Mouse (Mus musculus): ENCODE results near the gene Hps6.
A peak's percentile ranks its signal among the peaks of the same experiment; 100 is the strongest.

The Hps6 gene

GRCm38 (mm10) chr19:46030196-46030983, 27.1 kb downstream of the Hps6 start:
- DNase-seq (ENCODE audit: low spot score) = no peak

GRCm38 (mm10) chr19:46031689-46032432, 28.6 kb downstream of the Hps6 start:
- no peak for DNase-seq (ENCODE audit: low spot score)

- no peak for DNase-seq (ENCODE audit: low spot score)
These were observed 29.6 kb downstream of the Hps6 start for GRCm38 (mm10) chr19:46032731-46033510.

GRCm38 (mm10) chr19:46033911-46034310, 30.6 kb downstream of the Hps6 start:
- DNase-seq (ENCODE audit: low spot score) = no peak

GRCm38 (mm10) chr19:46035971-46036370, 32.7 kb downstream of the Hps6 start:
- no peak for DNase-seq (ENCODE audit: low spot score)

- DNase-seq (ENCODE audit: low spot score) = no peak
These were observed 33.4 kb downstream of the Hps6 start for GRCm38 (mm10) chr19:46036477-46037242.

GRCm38 (mm10) chr19:46037243-46037924, 34.1 kb downstream of the Hps6 start:
- DNase-seq (ENCODE audit: low spot score) = no peak

DNA sequence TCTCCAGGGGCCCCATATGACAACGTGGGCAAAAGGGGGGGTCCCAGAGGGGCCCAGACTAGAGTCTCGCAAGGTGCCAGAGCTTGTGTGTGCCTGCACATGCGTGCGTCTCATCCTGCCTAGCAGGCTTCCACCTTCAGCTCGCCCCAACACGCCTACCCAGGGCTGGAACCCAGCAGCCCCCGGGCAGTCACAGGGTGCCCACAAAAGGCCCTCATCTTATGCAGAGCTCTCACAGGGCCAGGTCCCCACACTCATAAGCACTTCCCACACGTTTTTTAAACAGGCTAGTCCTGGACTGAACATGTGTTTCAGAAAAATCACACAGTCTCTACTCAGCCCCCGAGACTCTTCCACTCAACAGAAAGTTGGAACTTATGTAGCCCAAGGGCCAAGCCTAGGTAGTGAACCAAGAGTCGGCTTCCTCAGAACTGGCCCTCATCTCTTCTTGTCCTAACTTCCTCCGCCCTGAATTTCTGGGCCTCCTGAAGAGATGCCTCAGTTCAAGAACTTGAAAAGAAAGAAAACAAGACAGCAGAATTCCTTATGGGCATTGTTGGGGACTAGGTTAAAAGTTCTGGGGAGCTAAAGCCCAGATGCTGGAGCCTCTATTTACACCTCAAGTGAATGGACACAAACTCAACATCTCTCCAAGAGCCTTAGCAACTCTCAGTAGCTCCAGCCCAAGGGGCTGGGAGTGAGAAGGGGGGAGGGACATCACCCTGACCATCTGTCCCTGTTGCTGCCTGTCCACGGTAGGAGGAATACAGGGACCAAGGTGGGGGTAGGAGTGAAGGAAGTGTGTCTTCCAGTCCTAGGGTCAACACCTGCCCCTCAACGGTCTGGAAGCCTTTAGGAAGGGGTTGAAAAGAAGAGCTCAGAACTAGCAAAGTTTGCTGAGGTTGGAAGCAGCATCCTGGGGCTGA, 34.9 kb downstream of the Hps6 start:
- no peak for DNase-seq (ENCODE audit: low spot score)

DNA sequence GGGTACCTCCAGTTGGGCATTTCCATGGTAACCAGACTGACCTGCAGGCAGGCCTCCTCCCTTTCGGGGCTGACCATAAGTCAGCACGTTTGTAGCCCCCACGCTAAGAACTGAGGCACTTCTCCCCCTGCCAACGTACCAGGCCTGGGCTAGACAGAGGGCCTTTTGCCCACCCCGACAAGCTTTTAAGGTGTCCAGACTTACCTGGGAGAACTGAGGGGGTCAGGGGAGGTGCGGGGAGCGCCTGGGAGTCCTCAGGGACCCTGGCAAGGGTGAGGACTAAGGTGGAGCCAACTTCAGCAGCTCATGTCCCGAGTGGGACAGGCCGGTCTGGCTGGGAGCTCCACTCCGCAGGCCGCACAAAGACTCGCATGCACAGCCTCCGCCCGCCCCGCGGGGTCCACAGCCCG, 35.5 kb downstream of the Hps6 start:
- no peak for DNase-seq (ENCODE audit: low spot score)

- peak; percentile 88 for DNase-seq (ENCODE audit: low spot score)
These were observed 36.2 kb downstream of the Hps6 start for GRCm38 (mm10) chr19:46039478-46039877.

DNA sequence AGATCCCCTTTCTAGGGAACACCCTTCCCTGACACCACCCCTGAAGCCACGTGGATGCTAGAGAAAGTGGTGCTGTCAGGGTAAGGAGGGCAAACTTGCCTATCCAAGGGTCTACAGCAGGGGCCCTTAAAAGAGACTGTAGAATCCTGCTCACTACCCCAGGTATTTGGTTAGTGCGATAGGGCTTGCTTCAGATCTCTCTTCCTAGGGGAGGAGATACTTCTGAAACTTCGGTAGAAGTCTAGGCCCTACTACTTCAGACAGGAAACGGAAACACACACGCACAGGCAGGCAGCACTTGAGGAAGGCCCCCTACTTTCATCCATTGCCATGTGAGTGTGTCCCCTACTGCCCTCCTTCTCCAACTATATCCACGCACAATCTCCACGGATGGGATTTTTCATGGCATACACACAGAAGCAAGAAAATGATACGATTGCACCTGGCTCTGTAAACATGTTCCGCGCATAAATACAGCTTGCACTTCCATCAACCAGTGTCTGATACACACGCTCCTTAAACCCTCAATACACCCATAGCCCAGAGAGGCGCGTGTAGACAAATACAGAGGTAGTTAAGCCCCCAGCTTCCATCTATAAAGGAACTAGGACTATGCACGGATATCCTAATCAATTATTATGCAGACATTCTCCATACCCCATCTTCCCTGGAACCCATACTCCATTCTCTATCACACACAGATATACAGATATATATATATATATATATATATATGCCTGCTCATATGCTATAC, 37.0 kb downstream of the Hps6 start:
- DNase-seq (ENCODE audit: low spot score) = no peak

DNA sequence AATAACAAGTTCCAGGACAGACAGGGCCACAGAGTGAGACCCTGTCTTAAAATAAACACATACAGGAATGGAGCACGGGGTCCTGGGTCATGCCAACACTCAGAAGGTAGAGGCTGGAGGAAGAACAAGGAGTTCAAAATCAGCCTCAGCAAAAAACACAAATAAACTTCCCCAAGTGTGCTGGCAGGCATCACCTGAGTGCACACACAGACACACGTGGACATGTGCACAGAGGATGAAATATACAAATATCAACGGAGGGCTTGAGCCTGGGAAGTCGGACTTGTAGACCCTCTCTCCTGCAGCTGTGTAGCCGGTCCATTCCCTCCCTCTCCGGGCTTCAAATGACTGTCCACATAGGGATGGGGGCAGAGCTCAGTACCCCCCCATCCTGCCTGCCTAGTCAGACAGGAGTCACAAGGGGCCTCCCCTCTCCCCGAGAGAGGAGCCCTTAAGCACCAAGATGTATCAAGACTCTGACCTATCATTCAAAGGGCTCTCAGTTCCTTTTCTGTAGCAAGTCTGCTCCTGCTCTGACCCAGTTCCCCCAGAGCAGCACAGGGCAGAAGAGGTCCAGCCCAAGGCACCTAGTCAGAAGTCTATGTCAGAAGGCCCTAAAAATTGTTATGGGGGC, 38.1 kb downstream of the Hps6 start:
- no peak for DNase-seq (ENCODE audit: low spot score)

GRCm38 (mm10) chr19:46041933-46042475, 38.7 kb downstream of the Hps6 start:
- DNase-seq (ENCODE audit: low spot score) = peak; percentile 83

DNA sequence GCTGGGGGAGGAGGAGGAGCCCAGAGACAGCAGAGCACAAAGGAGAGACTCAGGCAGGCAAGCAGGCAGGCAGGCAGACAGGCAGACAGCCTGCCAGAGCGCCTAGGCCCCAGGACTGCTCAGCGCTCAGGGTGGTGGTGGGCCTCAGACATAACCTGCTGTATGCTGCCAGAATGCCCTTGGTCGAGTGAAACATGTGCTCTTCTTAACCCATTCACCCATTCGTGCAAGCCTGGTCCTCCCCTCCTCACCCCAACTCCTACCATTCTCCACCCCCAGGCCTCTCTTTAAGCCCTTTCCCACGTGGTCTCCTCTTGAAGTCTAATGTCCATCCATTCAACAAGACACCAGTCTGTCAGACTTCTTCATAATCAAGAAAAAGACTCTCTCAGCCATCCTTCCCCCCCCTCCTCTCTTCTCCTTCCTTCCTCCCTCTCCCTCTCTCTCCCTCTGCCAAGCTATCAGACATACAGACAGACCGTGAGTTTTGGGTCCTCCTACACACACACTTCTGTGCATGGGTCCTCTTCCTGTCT, 39.2 kb downstream of the Hps6 start:
- no peak for DNase-seq (ENCODE audit: low spot score)

DNA sequence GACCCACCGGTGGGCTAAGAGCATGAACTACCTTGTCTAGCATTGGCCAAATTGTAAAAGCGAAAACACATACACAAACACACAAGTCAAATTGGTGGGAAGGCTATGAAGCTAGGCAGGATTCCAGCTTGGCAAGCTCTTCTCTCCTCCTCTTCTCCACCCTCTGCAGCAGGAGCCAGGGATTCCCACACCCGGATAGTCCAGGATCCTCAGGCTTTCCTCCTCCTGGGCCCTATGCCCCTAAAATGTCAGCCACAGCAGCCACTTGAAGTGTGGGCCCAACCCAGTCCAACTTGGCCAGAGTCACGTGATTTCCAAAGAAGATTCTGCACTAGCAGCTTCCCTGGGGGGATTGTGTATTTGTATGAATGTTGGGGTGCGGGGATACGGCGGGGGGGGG, 40.1 kb downstream of the Hps6 start:
- DNase-seq (ENCODE audit: low spot score) = no peak

GRCm38 (mm10) chr19:46044271-46044992, 41.1 kb downstream of the Hps6 start, which contains the start of gene Pprc1:
Pprc1 (plus strand) TSS chr19:46044886.
- DNase-seq (ENCODE audit: low spot score) = no peak

- peak; percentile 85 for DNase-seq (ENCODE audit: low spot score)
These were observed 41.8 kb downstream of the Hps6 start, which contains the start of gene Ldb1 for GRCm38 (mm10) chr19:46044993-46045695. Ldb1 (minus strand) TSS chr19:46045214.
